Mouse (Mus musculus) C2C12 (cell line): Measurements from ENCODE around the gene Cdh20.

Experiments
- CTCF ChIP-seq: IDR thresholded peaks from one replicate; pipeline ENCODE4 v1.5.1; 2011; ENCODE audit not compliant: control insufficient read depth, insufficient read depth, insufficient read length
- USF1 ChIP-seq: IDR thresholded peaks from one replicate; pipeline ENCODE4 v1.6.1; 2011; ENCODE audit warnings: low read depth, mild to moderate bottlenecking, control low read depth, moderate library complexity

DNA sequence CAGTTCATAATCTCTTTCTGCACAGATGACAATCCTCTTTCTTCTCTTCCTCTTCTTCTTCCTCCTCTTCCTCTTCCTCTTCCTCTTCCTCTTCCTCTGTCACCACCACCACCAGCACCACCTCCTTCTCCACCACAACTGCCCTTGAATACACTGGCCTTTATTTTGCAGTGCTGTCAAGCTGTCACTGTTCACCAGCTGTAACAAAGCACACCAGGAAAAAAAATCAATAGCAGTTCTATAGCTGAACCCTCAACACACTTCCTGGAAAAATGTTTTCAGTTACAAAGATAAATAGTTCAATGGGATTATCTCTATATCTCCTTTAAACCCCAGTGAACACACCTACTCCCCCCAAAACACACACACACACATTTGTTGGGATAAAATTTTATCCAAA, 224.1 kb downstream of the Cdh20 start:
- TF ChIP-seq CTCF (no peak), USF1 (no peak)
